Mouse (Mus musculus) stomach, postnatal 0 days (tissue): Measurements from ENCODE around the gene Sephs2. TPM values are rescaled to one million over a fixed set of nuclear protein-coding genes. Genes with fewer than 3 reads are reported as not detected.
A peak's percentile ranks its signal among the peaks of the same experiment; 100 is the strongest.

Source experiments
- ATAC-seq: fragments of 200-750 bp; cut with Nextera tagmentation; 2 replicates; pipeline ENCODE4 v1.8.0; 2017; ENCODE audit not compliant: low FRiP score, low TSS enrichment
- DNase-seq: peaks from one replicate; pipeline ENCODE4 v3.0.0-alpha.2; 2016; ENCODE audit warnings: low spot score
- H3K27ac ChIP-seq: fragments of 300-500 bp; sonication (generic); replicated peaks from 2 replicates; pipeline ENCODE4 v1.5.1; 2014; ENCODE audit warnings: mild to moderate bottlenecking, control low read depth
- H3K27me3 ChIP-seq: fragments of 300-500 bp; sonication (generic); 2 replicates; pipeline ENCODE4 v1.6.1; 2014; ENCODE audit warnings: low read length; ENCODE audit not compliant: control insufficient read depth, insufficient read depth
- H3K36me3 ChIP-seq: fragments of 300-500 bp; sonication (generic); 2 replicates; pipeline ENCODE4 v1.6.1; 2014; ENCODE audit warnings: low read length, mixed read lengths; ENCODE audit not compliant: control insufficient read depth, insufficient read depth
- H3K4me1 ChIP-seq: fragments of 300-500 bp; sonication (generic); replicated peaks from 2 replicates; pipeline ENCODE4 v1.6.1; 2014; ENCODE audit warnings: antibody characterized with exemption; ENCODE audit not compliant: control insufficient read depth, insufficient read depth
- H3K4me2 ChIP-seq: fragments of 300-500 bp; sonication (generic); replicated peaks from 2 replicates; pipeline ENCODE4 v1.6.1; 2014; ENCODE audit warnings: low read depth, mild to moderate bottlenecking, control low read depth, moderate library complexity
- H3K4me3 ChIP-seq: fragments of 300-500 bp; sonication (generic); 2 replicates; pipeline ENCODE4 v1.5.1; 2014; ENCODE audit warnings: low read depth, low read length, control low read depth
- H3K9ac ChIP-seq: fragments of 300-500 bp; sonication (generic); 2 replicates; pipeline ENCODE4 v1.6.1; 2014; ENCODE audit warnings: mild to moderate bottlenecking, low read length, control low read depth, mixed read lengths
- H3K9me3 ChIP-seq: fragments of 300-500 bp; sonication (generic); 2 replicates; pipeline ENCODE4 v1.6.1; 2016; ENCODE audit warnings: low read length; ENCODE audit not compliant: control insufficient read depth
- CTCF ChIP-seq: IDR thresholded peaks from 2 replicates; pipeline ENCODE4 v1.5.1; 2016; ENCODE audit warnings: antibody characterized with exemption, low read depth, mild to moderate bottlenecking, moderate library complexity
- EP300 ChIP-seq: optimal IDR thresholded peaks from 2 replicates; pipeline ENCODE3; 2016; ENCODE audit warnings: antibody characterized with exemption
- WGBS: fragments of 180-500 bp; shearing (Covaris S2); extraction: QIAGEN DNeasy Blood & Tissue Kit; methylation state at CpG from one replicate; pipeline ENCODE4 v1.1.7; 2014; 5-methylcytosine and 5-hydroxymethylcytosine counted together
- polyA plus RNA-seq: library from polyadenylated mRNA; unstranded; fragments of >200 nt; fragmentation: Nextera tagmentation; extraction: Ambion mirVana; gene quantifications from 2 replicates; pipeline ENCODE4 v1.2.1, GENCODE M21; 2015

Gene Sephs2
- polyA plus RNA-seq, 1 experiment from 2014 or later, result 113 TPM

GRCm38 (mm10) chr7:127263526-127263925, 10.3 kb downstream of the Sephs2 start:
- no peaks in the 10 kb centered on the region for H3K9me3 ChIP-seq
- ATAC-seq (no peak), DNase-seq (no peak)
- H3K4me3 ChIP-seq, result no peak overlapping the region
- no peak overlapping the region for H3K9ac ChIP-seq
- no peaks in the 10 kb centered on the region for H3K27me3 ChIP-seq
- 0 out of 2 replicates have a peak, but pooled peaks have one; percentile 7 for TF ChIP-seq CTCF
- no peak for TF ChIP-seq EP300
- no peaks in the 10 kb centered on the region for H3K4me1 ChIP-seq
- H3K27ac ChIP-seq, result no peak overlapping the region
- H3K4me2 ChIP-seq, result no peak overlapping the region
- no peaks in the 10 kb centered on the region for H3K36me3 ChIP-seq
- WGBS, result 86% methylated on average over 3 of the region's 3 CpGs

- no peak overlapping the region for H3K9ac ChIP-seq
- H3K4me1 ChIP-seq, result no peaks in the 10 kb centered on the region
- H3K4me2 ChIP-seq, result no peak overlapping the region
- 77% methylated on average over 10 of the region's 10 CpGs for WGBS
- no peak for ATAC-seq
- no peak overlapping the region for H3K4me3 ChIP-seq
- TF ChIP-seq CTCF (no peak), EP300 (no peak)
- no peak overlapping the region for H3K27ac ChIP-seq
- H3K36me3 ChIP-seq, result no peaks in the 10 kb centered on the region
- H3K27me3 ChIP-seq, result no peaks in the 10 kb centered on the region
- DNase-seq, result no peak
- no peaks in the 10 kb centered on the region for H3K9me3 ChIP-seq
Observed at GRCm38 (mm10) chr7:127262218-127262961, 11.5 kb downstream of the Sephs2 start.

- Histone ChIP-seq H3K27me3 (no peaks in the 10 kb centered on the region), H3K9me3 (no peaks in the 10 kb centered on the region), H3K4me3 (peak within 1 kb of the TSS; percentile 64), H3K36me3 (no peaks in the 10 kb centered on the region), H3K27ac (peak within 1 kb of the TSS; percentile 69; the same call in 1 of the 2 replicates), H3K4me1 (no peaks in the 10 kb centered on the region), H3K4me2 (peak within 1 kb of the TSS; percentile 81), H3K9ac (peak within 1 kb of the TSS; percentile 71)
- under 1% methylated on average over 50 of the region's 50 CpGs for WGBS
- peak; percentile 94 for TF ChIP-seq CTCF
- TF ChIP-seq EP300, result peak; percentile 50
- DNase-seq (peak; percentile 98), ATAC-seq (peak; percentile 97)
Observed at GRCm38 (mm10) chr7:127260309-127261111, 13.3 kb downstream of the Sephs2 start, which contains the start of gene Dctpp1. TSS of gene Dctpp1 (minus strand) at chr7:127260709.

DNA sequence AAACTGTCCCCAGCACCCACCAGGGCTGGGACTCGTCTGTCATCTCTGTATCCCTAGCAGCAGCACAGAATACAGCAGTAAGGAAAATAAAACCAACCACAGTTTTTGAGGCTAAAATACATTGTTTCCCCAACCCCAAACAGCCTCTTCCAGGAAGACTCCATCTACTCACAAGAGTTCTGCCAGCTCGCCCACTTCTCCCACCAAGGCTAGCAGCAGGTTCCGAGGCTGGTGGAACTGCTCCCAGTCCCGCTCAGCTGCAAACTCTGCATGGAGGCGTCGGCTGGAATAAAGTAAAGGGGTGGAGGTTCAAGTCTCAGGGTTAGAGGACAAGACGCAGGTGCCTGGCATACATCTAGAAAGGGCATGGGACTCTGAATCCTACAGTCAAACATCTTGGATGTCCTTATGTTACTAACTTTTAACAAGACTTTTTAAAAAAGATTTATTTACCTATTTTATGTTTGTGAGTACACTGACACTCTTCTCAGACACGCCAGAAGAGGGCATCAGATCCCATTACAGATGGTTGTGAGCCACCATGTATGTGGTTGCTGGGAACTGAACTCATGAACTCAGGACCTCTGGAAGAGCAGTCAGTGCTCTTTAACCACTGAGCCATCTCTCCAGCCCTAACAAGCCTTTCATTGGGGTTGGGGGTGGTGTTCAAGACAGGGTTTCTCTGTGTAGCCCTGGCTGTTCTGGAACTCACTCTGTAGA, 14.5 kb downstream of the Sephs2 start:
- ATAC-seq (no peak), DNase-seq (no peak)
- H3K4me1 ChIP-seq, result peaks cover 3% of the 10 kb centered on the region
- TF ChIP-seq EP300 (no peak), CTCF (peak; percentile 33; the same call in 1 of the 2 replicates)
- H3K27me3 ChIP-seq, result no peaks in the 10 kb centered on the region
- 66% methylated on average over 8 of the region's 8 CpGs for WGBS
- no peak overlapping the region for H3K4me3 ChIP-seq
- H3K27ac ChIP-seq, result no peak overlapping the region
- H3K4me2 ChIP-seq, result peak overlapping the region; percentile 81; the same call in 1 of the 2 replicates
- H3K9me3 ChIP-seq, result no peaks in the 10 kb centered on the region
- H3K36me3 ChIP-seq, result no peaks in the 10 kb centered on the region
- H3K9ac ChIP-seq, result no peak overlapping the region

DNA sequence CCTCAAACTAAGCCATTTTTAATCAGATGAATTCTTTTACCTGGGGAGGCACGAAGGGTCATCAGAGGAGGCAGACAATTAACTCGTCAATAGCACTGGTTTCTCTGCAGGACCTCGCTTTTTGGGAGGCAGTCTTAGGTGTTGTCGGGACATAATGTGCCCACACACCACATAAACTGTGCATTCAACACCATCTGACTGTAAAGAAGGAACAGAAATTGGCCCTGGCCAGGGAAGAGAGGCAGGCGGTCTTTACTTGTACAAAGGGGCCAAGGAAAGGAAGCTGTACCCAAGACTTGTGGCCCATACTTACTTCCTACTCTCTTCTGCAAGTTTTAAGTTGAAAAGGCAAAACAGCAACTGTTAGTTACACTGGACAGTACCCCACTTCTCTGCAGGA, 17.3 kb downstream of the Sephs2 start:
- no peaks in the 10 kb centered on the region for H3K9me3 ChIP-seq
- no peak for DNase-seq
- H3K9ac ChIP-seq, result no peak overlapping the region
- H3K36me3 ChIP-seq, result no peaks in the 10 kb centered on the region
- no peaks in the 10 kb centered on the region for H3K27me3 ChIP-seq
- no peak overlapping the region for H3K4me2 ChIP-seq
- 85% methylated on average over 5 of the region's 5 CpGs for WGBS
- no peak for ATAC-seq
- H3K4me3 ChIP-seq, result no peak overlapping the region
- H3K27ac ChIP-seq, result no peak overlapping the region
- no peak for TF ChIP-seq CTCF
- TF ChIP-seq EP300, result no peak
- H3K4me1 ChIP-seq, result peaks cover 3% of the 10 kb centered on the region
